Mouse (Mus musculus) hindbrain, embryonic 11.5 days (tissue): ENCODE results near the gene Fpgt. TPM values are rescaled to one million over a fixed set of nuclear protein-coding genes. Genes with fewer than 3 reads are reported as not detected.

Experiments used
- ATAC-seq: fragments of 200-750 bp; cut with Nextera tagmentation; 2 replicates; pipeline ENCODE4 v1.8.0; 2017; ENCODE audit warnings: mild to moderate bottlenecking, moderate TSS enrichment, moderate library complexity; ENCODE audit not compliant: low FRiP score
- DNase-seq: peaks from one replicate; pipeline ENCODE4 v3.0.0-alpha.2; 2015; ENCODE audit warnings: low spot score
- H3K27ac ChIP-seq: fragments of 300-500 bp; sonication (generic); 2 replicates; pipeline ENCODE4 v1.5.1; 2014; ENCODE audit warnings: mild to moderate bottlenecking, low read depth, low read length
- H3K27me3 ChIP-seq: fragments of 300-500 bp; sonication (generic); 2 replicates; pipeline ENCODE4 v1.6.1; 2014; ENCODE audit warnings: mild to moderate bottlenecking, low read length, moderate library complexity, mixed read lengths; ENCODE audit not compliant: control insufficient read depth, insufficient read depth
- H3K36me3 ChIP-seq: fragments of 300-500 bp; sonication (generic); 2 replicates; pipeline ENCODE4 v1.6.1; 2014; ENCODE audit warnings: mild to moderate bottlenecking, low read length, moderate library complexity, mixed read lengths; ENCODE audit not compliant: control insufficient read depth, insufficient read depth
- H3K4me1 ChIP-seq: fragments of 300-500 bp; sonication (generic); replicated peaks from 2 replicates; pipeline ENCODE4 v1.6.1; 2014; ENCODE audit warnings: low read length, mixed read lengths; ENCODE audit not compliant: control insufficient read depth, insufficient read depth
- H3K4me2 ChIP-seq: fragments of 300-500 bp; sonication (generic); replicated peaks from 2 replicates; pipeline ENCODE4 v1.6.1; 2014; ENCODE audit warnings: mild to moderate bottlenecking, low read depth, low read length
- H3K4me3 ChIP-seq: fragments of 300-500 bp; sonication (generic); 2 replicates; pipeline ENCODE4 v1.5.1; 2014; ENCODE audit warnings: low read depth, low read length
- H3K9ac ChIP-seq: fragments of 300-500 bp; sonication (generic); 2 replicates; pipeline ENCODE4 v1.6.1; 2014; ENCODE audit warnings: low read depth, low read length
- H3K9me3 ChIP-seq: fragments of 300-500 bp; sonication (generic); 2 replicates; pipeline ENCODE4 v1.6.1; 2016; ENCODE audit warnings: low read length; ENCODE audit not compliant: control insufficient read depth
- WGBS: fragments of 180-500 bp; shearing (Covaris S2); extraction: QIAGEN DNeasy Blood & Tissue Kit; methylation state at CpG from one replicate; pipeline ENCODE4 v1.1.7; 2014; 5-methylcytosine and 5-hydroxymethylcytosine counted together
- polyA plus RNA-seq: library from polyadenylated mRNA; unstranded; fragments of >200 nt; fragmentation: Nextera tagmentation; extraction: Ambion mirVana; gene quantifications from 2 replicates; pipeline ENCODE4 v1.2.1, GENCODE M21; 2014

The Fpgt gene
- 20.1 and 20.5 TPM in 2 replicates for polyA plus RNA-seq

- ATAC-seq (peak; percentile 100), DNase-seq (peak; percentile 90)
- Histone ChIP-seq H3K27me3 (no peaks in the 10 kb centered on the region), H3K36me3 (no peaks in the 10 kb centered on the region), H3K27ac (peak within 1 kb of the TSS; percentile 72), H3K9me3 (no peaks in the 10 kb centered on the region), H3K9ac (peak within 1 kb of the TSS; percentile 73), H3K4me1 (no peaks in the 10 kb centered on the region; the same call in 1 of the 2 replicates), H3K4me2 (peak within 1 kb of the TSS; percentile 58), H3K4me3 (peak within 1 kb of the TSS; percentile 65)
- WGBS = 1% methylated on average over 46 of the region's 47 CpGs
Observed at GRCm38 (mm10) chr3:155093116-155093956, at the start of gene Fpgt, which contains the start of gene Lrriq3. Gene Fpgt, minus strand, starts transcription at chr3:155093403. Gene Lrriq3, plus strand, starts transcription at chr3:155093434.

- H3K36me3 ChIP-seq = no peaks in the 10 kb centered on the region
- WGBS = 89% methylated on average over 11 of the region's 11 CpGs
- H3K4me1 ChIP-seq = no peaks in the 10 kb centered on the region
- no peaks in the 10 kb centered on the region for H3K9me3 ChIP-seq
- no peaks in the 10 kb centered on the region for H3K27me3 ChIP-seq
- H3K4me3 ChIP-seq = no peak overlapping the region
- DNase-seq = no peak
- no peak overlapping the region for H3K9ac ChIP-seq
- no peak for ATAC-seq
- no peak overlapping the region for H3K27ac ChIP-seq
- no peak overlapping the region for H3K4me2 ChIP-seq
Observed at GRCm38 (mm10) chr3:155141047-155141446, 47.8 kb upstream of the Fpgt start.

GRCm38 (mm10) chr3:155137737-155138136 is 44.5 kb upstream of the Fpgt start:
- H3K9ac ChIP-seq = no peak overlapping the region
- H3K4me3 ChIP-seq = no peak overlapping the region
- ATAC-seq (no peak), DNase-seq (no peak)
- H3K9me3 ChIP-seq = no peaks in the 10 kb centered on the region
- WGBS = 90% methylated on average over 5 of the region's 5 CpGs
- no peaks in the 10 kb centered on the region for H3K27me3 ChIP-seq
- H3K36me3 ChIP-seq = no peaks in the 10 kb centered on the region
- H3K4me1 ChIP-seq = no peaks in the 10 kb centered on the region
- H3K4me2 ChIP-seq = no peak overlapping the region
- no peak overlapping the region for H3K27ac ChIP-seq

GRCm38 (mm10) chr3:155105957-155106356 is 12.8 kb upstream of the Fpgt start:
- peak; percentile 40; the same call in 1 of the 2 replicates for ATAC-seq
- 60% methylated on average over 1 of the region's 1 CpGs for WGBS

GRCm38 (mm10) chr3:155099266-155099665 is 6.1 kb upstream of the Fpgt start:
- WGBS = 78% methylated on average over 1 of the region's 1 CpGs
- Histone ChIP-seq H3K9ac (no peak overlapping the region), H3K4me3 (no peak overlapping the region)

More at GRCm38 (mm10) chr3:155105957-155106356, 12.8 kb upstream of the Fpgt start:
- no peaks in the 10 kb centered on the region for H3K27me3 ChIP-seq
- no peaks in the 10 kb centered on the region for H3K36me3 ChIP-seq
- H3K4me1 ChIP-seq = no peaks in the 10 kb centered on the region
- no peaks in the 10 kb centered on the region for H3K9me3 ChIP-seq
- H3K4me3 ChIP-seq = no peak overlapping the region
- H3K9ac ChIP-seq = no peak overlapping the region
- H3K27ac ChIP-seq = no peak overlapping the region
- no peak overlapping the region for H3K4me2 ChIP-seq
- no peak for DNase-seq

GRCm38 (mm10) chr3:155092081-155092480 is 1.1 kb downstream of the Fpgt start:
- 95% methylated on average over 6 of the region's 6 CpGs for WGBS
- H3K9me3 ChIP-seq = no peaks in the 10 kb centered on the region
- H3K4me2 ChIP-seq = peak overlapping the region; percentile 58; the same call in 1 of the 2 replicates
- no peak overlapping the region for H3K9ac ChIP-seq
- no peaks in the 10 kb centered on the region for H3K27me3 ChIP-seq
- H3K4me1 ChIP-seq = no peaks in the 10 kb centered on the region; the same call in 1 of the 2 replicates
- no peak for DNase-seq
- H3K36me3 ChIP-seq = no peaks in the 10 kb centered on the region
- no peak for ATAC-seq
- no peak overlapping the region; the same call in 1 of the 2 replicates for H3K4me3 ChIP-seq
- no peak overlapping the region for H3K27ac ChIP-seq

More at GRCm38 (mm10) chr3:155099266-155099665, 6.1 kb upstream of the Fpgt start:
- Histone ChIP-seq H3K4me2 (no peak overlapping the region), H3K36me3 (no peaks in the 10 kb centered on the region), H3K9me3 (no peaks in the 10 kb centered on the region), H3K27me3 (no peaks in the 10 kb centered on the region), H3K4me1 (no peaks in the 10 kb centered on the region), H3K27ac (no peak overlapping the region)
- DNase-seq (no peak), ATAC-seq (no peak)

GRCm38 (mm10) chr3:155077908-155078307 is 15.3 kb downstream of the Fpgt start:
- Histone ChIP-seq H3K9ac (no peak overlapping the region), H3K4me1 (no peaks in the 10 kb centered on the region), H3K4me3 (no peak overlapping the region), H3K27ac (no peak overlapping the region), H3K4me2 (no peak overlapping the region), H3K9me3 (no peaks in the 10 kb centered on the region), H3K36me3 (no peaks in the 10 kb centered on the region), H3K27me3 (no peaks in the 10 kb centered on the region)
- WGBS = 85% methylated on average over 4 of the region's 4 CpGs
- no peak for DNase-seq
- no peak for ATAC-seq

- H3K4me1 ChIP-seq = no peaks in the 10 kb centered on the region
- DNase-seq (no peak), ATAC-seq (no peak)
- no peak overlapping the region for H3K4me2 ChIP-seq
- no peaks in the 10 kb centered on the region for H3K9me3 ChIP-seq
- no peaks in the 10 kb centered on the region for H3K27me3 ChIP-seq
- H3K9ac ChIP-seq = no peak overlapping the region
- H3K4me3 ChIP-seq = no peak overlapping the region
- H3K36me3 ChIP-seq = no peaks in the 10 kb centered on the region
- H3K27ac ChIP-seq = no peak overlapping the region
Observed at GRCm38 (mm10) chr3:155059449-155059822, 33.8 kb downstream of the Fpgt start.
